Mouse (Mus musculus) R1 (cell line): ENCODE results near the gene Sema7a.

Experiments
- DNase-seq: peaks from one replicate; pipeline ENCODE4 v3.0.0-alpha.2; 2018; ENCODE audit warnings: low read depth, low spot score

The Sema7a gene

GRCm38 (mm10) chr9:57959886-57960866, 20.3 kb downstream of the Sema7a start:
- no peak for DNase-seq

DNA sequence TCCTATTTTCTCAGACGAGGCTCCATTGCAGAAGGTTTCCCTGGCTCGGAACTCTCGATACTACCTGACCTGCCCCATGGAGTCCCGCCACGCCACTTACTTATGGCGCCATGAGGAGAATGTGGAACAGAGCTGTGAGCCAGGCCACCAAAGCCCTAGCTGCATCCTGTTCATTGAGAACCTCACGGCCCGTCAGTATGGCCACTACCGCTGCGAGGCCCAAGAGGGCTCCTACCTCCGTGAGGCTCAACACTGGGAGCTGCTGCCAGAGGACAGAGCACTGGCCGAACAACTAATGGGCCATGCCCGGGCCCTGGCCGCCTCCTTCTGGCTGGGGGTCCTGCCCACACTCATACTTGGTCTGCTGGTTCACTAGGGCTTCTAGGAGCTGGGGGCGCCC, 21.3 kb downstream of the Sema7a start:
- no peak for DNase-seq

DNA sequence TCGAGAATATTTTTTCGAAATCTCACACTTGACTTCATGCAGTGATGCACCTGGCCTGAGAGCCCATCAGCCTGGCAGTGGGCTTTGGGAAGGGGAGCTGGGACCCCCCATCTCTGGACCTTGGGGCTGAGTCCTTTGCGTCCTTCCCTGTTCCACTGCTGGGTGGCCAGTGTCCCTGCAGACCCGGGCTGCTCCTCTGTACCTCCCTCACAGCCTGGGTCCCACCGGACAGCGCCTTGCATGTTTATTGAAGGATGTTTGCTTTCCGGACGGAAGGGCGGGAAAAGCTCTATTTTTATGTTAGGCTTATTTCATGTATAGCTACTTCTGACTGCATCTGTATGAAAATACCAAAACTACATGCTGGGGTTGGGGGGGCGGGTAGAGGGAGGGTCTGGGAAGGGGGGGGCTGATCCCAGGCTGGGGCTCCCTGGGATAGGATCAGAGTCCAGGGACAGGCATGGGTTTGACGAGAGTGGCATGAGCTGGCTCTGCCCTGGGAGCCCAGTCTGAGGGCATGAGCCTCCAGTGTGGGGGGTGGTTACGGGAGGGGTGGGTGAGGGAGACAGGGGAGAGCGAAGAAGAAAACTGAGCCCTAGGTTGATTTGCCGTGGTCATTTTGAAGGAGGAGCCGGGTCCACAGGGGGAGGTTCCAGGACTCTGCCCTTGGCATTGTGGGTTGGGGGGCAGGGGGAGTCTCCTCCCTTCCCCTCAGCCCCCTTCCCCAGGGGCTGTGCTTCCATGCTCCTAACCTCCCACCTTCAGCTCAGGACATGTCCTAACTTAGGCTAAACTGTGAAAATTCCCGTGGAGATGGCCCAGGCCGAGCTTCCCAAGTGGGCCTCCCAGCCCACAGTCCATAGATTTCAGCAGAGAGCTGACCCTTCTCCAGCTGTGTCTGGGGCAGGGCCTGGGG, 22.2 kb downstream of the Sema7a start:
- no peak for DNase-seq

GRCm38 (mm10) chr9:57963249-57963997, 23.5 kb downstream of the Sema7a start:
- no peak for DNase-seq

DNA sequence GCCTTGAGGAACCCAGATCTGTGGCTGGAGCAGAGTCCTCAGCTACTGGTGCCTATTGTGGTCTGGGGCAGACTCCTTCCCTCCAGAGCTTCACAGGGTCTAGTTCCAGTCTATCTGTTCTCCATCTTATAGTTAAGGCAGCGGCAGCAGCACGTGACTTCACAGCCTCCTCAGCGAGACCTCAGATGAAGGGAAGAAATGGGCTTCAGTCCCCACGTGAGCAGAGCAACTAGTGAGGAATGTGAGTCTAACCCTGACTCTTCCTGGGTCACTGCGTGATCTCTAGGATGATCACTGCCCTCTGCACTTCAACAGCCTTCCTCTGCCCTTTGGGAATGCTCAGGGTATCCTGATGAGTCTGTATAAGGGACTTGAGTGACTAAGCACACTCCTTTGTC, 24.1 kb downstream of the Sema7a start:
- DNase-seq: no peak

- DNase-seq: no peak
Observed at GRCm38 (mm10) chr9:57964528-57965250, 24.8 kb downstream of the Sema7a start.

- DNase-seq: no peak
Observed at GRCm38 (mm10) chr9:57965281-57966185, 25.6 kb downstream of the Sema7a start.

GRCm38 (mm10) chr9:57967237-57967960, 27.5 kb downstream of the Sema7a start:
- peak; percentile 35 for DNase-seq

DNA sequence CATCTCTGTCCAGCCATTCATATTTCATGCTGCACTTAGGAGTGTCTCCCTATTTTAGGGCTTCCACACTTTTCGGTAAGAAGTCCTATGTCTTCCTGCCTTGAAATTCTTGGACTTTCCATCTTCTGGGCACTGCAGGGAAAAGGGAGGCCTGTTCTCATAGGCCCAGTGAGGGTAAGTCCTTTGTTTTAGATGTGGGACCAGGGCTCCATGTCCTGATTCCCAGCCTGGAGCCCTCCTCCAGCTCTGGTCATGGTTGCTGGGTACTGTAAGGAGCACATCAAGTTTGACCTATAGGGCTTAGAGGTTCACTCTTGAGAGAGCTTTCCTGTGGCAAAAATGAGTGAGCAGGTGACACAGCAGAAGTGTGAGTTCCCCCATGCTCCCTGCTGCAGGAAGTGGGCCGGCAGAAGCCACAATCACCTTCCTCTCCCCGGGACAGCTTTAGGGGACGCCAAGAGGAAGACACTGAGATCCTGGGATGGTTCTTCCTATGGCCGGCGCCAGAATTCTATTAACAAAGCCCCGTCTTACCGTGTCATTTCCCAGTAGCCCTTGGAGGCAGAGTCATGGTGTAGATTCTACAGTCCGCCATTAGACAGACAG, 28.4 kb downstream of the Sema7a start:
- DNase-seq: no peak

DNA sequence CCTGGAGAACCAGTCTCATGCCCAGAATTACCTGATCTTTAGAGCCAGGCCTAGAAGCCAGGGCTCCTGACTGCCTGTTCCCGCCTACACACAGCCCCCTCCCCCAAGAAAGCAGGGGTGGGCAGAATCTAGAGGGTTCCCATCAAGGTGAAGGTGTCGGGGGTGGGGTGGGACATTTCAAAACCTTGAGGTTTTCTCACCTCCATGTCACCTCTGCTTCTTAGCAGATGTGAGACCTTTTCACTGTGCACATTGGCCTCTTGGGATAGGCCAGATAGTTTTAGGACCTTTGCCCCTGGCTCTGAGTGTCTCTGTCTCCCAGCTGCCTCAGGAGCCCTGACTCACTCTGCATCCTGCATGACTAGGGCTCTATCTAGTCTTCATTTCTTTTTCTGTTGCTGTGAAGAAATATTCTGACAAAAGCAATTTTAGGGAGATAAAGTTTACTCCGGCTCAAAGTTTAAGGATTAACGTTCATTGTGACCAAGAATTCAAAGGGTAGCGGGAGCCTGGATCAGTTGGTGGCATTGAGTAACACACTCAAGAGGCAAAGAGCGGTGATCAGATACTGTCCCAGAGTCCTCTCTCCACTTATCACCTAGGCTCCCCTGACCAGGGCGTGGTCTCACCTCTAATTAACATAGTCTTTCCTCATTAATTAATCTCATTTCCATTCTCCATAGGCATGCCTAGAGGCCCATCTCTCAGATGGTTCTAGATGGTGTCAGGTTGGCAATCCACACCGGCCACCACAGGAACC, 29.1 kb downstream of the Sema7a start:
- DNase-seq: no peak

DNA sequence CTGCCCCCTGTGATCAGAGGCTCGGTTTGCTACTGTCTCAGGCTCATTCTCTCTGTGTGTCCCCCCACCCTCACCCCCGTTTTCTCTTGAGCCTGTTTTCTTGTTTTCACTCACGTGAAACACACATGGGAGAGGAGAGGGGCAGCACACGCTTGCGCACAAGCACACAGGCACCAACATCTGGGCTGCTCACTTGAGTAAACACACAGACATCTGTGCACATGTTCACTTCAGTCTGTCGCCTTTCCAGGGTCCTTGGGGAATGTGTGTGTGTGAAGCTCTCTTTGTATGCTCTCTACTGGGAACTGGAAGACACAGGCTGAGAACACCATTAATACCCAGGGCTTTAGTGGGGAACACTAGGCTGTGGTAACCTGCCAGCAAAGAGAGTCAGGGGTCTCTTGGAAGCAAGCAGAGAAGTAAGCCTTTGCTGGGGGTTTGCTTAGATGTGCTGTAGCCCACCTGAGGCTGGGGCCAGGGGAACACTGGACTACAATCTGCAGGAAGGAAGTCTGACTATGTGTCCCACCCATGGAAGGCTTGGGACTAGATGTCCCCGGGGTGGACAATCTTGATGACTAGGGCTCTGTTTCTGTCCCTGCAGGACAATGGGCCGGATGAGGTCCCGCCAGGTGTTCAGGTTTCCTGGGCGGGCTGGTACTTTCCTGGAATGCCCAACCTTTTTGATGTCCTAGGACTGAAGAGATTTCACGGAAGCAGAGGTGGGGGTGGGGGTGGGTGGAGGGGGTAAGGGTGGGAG, 30.0 kb downstream of the Sema7a start:
- DNase-seq: no peak

DNA sequence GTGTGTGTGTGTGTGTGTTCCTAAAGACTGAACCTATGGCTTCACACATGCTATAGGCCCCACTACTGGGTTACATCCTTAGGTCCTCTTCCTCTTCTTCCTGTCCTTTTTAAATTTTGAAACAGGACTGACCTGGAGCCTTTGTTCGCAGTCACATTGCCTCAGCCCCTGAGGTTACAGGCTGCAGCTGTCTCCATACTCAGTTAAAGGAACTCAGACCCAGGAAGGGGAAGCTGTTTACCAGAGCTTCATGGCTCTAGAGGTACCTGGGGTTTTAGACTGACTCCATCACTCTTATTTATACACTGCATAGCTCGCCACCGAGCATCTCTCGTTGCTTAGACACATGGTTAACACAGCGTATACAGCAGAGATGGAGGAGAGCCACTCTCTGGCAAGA, 31.5 kb downstream of the Sema7a start:
- no peak for DNase-seq

DNA sequence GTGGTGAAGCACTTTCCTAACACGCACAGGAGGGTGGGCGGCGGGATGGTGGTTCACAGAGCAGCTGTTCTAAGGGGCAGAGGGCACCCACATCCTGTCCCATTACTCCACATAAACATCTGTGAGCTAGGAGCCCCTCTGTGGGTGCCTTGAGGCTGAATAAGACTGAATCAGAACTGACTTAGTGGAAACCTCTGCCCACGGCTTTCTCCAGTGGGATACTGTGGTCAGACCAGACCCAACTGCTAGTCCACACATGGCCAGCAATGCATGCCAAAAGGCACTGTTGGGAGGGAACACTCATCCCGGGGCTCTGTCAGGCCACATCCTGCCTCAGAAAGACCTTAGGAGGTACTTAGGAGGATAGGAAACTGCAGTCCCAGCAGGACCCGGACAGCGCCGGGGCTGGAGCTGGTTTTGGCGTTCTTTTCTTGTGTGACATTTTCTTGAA, 32.3 kb downstream of the Sema7a start:
- DNase-seq: no peak

DNA sequence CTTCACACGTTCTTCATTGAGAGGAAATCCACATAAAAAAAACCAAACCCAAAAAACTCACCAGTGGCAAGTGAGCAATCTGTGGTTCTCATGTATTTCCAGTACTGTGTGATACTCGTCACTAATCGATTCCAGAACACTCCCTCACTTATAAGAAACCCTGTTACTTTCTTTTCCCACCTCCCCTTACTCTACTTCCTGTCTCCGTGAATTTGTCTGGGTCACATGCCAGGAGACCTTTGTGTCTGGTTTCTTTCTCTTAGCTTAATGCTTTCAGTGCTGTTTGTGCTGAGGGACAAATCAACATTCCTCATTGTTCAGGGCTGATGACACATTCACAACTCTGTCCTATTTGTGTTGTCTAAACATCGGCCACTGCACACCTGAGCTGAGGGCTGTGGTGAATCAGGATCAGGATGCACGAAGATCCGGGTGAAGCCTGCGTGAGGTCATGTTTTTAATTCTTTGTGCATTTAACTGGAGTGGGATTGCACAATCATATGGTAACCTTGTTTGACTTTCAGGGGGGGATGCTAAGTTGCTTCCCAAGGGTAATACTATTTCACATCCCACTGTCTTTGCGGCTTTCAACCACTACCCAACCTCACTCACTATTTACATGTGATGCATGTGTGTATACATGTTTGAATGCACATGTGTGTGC, 33.0 kb downstream of the Sema7a start:
- DNase-seq: peak; percentile 27

GRCm38 (mm10) chr9:57973440-57974066, 33.6 kb downstream of the Sema7a start:
- DNase-seq: no peak

DNA sequence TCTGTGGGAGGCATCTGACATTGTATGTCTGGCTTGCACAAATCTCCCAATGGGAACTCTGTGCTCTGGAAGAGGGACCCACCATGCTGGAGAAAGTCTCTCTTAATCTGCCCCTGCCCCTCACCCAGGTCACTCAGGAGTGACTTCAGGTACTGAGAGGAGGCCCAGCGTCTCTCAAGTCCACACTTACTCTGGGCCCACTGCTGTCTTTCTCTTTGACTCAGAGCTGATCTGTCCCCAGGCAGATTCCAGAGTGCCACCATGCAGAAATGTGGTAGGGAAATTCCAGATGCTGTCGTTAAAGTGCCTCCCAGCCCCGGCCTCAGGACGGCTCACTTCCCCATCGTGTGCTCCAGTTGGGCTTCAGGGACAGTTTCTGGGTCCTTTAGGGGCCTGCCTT, 34.3 kb downstream of the Sema7a start:
- DNase-seq: no peak
